Mouse (Mus musculus): ENCODE data around the gene Apba3. TPM values are rescaled to one million over a fixed set of nuclear protein-coding genes. Genes with fewer than 3 reads are reported as not detected.

Apba3 gene
- polyA plus RNA-seq, 1 experiment from 2014 or later, result 31.2 TPM

DNA sequence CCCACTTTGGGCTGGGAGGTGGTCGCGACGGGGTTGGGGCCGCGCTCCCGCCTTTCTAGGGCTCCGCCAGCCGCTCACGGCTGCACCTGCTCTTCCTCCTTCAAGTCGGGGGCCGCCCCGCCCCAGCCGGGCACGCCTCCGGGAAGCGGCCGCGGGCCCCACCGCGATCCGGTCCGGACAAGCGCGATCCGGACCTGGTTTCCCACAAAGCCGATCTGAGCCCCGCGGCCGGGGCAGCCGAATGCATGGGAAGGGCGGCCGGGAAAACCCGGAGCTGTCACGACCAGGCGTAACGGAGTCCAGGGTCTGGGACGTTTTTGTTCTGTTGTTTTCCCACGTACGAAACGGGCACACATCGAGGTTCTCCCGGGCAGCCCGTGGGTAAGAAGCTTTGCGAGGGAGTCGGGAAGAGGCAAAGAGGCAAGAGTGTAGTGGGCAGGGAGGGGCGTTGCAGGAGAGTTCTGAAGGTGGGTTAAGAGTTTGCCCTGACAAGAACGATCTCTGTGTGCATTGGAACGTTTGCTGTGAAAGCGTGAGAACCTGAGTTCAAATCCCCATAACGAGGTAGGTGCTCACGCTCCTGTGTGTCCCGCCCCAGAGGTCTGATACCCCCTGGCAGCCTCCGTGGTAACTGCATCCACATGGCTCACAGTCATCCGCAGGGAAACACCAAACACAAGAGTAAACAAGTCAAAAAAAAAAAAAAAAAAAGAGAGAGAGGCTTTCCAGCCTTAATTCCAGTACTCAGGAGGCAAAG is 19.1 kb downstream of the Apba3 start:
- Histone ChIP-seq H3K4me3 (ENCODE audit: low read depth, low read length) (peak overlapping the region; percentile 49), H3K9ac (ENCODE audit: low read length) (peak overlapping the region; percentile 68), H3K27ac (ENCODE audit: low read depth, low read length) (no peak overlapping the region), H3K36me3 (ENCODE audit: control insufficient read depth, insufficient read depth, low read length) (no peaks in the 10 kb centered on the region), H3K27me3 (ENCODE audit: control insufficient read depth, insufficient read depth, low read length) (peaks cover 34% of the 10 kb centered on the region), H3K4me1 (ENCODE audit: control insufficient read depth, insufficient read depth, low read length) (peaks cover 5% of the 10 kb centered on the region), H3K4me2 (peak overlapping the region; percentile 69), H3K9me3 (ENCODE audit: control insufficient read depth, low read length) (no peaks in the 10 kb centered on the region)
- DNase-seq (ENCODE audit: low spot score, missing footprints), result peak; percentile 100
- peak; percentile 77 for ATAC-seq (ENCODE audit: low FRiP score)
- 2% methylated on average over 54 of the region's 54 CpGs for WGBS

DNA sequence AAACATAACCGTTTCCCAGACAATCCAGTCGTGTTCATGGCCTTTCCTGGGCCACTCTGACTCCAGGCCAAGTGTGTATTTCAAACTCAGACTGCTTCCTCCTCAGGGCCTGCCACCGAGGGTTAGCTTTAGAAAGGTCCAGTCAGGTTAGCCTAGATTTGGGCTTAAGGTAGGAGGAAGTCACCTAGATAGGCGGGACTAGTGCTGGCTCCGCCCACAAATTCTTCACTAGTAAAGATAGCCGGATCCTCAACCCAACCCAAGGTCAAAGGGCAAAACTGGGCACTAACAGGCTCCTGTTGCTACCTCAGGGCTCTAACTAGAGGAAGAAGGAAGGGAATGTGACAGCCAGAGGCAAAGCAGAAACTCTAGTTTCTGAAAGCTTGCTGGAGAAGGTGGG is 19.8 kb downstream of the Apba3 start:
- H3K4me3 ChIP-seq (ENCODE audit: low read depth, low read length), result no peak overlapping the region
- H3K4me1 ChIP-seq (ENCODE audit: control insufficient read depth, insufficient read depth, low read length), result peaks cover 5% of the 10 kb centered on the region
- H3K36me3 ChIP-seq (ENCODE audit: control insufficient read depth, insufficient read depth, low read length), result no peaks in the 10 kb centered on the region
- H3K4me2 ChIP-seq, result no peak overlapping the region
- H3K9ac ChIP-seq (ENCODE audit: low read length), result no peak overlapping the region
- H3K27ac ChIP-seq (ENCODE audit: low read depth, low read length), result no peak overlapping the region
- no peaks in the 10 kb centered on the region for H3K9me3 ChIP-seq (ENCODE audit: control insufficient read depth, low read length)
- WGBS, result 49% methylated on average over 6 of the region's 6 CpGs
- ATAC-seq (ENCODE audit: low FRiP score) (no peak), DNase-seq (ENCODE audit: low spot score, missing footprints) (no peak)
- H3K27me3 ChIP-seq (ENCODE audit: control insufficient read depth, insufficient read depth, low read length), result peaks cover 41% of the 10 kb centered on the region

DNA sequence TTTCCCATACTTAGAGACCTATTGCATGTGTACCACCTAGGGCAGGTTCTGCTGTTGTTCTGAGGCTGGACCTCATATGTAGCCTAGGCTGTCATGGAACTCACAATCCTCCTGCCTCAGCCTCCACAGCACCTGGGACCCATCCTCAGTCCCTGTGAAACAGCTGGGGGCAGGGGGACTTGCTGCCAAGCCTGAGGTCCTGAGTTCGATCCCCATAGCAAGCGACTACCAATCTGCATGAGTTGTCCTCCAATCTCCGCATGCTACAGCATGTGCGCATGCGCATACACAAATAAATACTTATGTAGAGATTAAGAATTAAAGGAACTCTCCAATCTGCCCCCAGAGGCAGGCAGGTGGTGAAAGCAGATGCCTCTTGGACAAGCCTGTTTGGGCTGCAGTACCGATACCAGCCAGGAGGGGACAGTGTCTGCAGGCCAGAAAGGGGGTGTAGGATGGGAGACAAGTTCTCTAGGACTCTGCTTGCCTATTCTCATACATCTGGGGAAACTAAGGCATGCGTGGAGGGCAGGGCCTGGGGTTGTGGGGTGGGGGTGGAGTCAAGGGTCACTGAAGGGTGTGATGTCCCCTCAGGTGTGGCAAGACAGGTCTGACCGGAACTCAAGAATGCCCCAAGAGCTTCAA is 20.9 kb downstream of the Apba3 start:
- Histone ChIP-seq H3K4me3 (ENCODE audit: low read depth, low read length) (no peak overlapping the region), H3K27me3 (ENCODE audit: control insufficient read depth, insufficient read depth, low read length) (peaks cover 44% of the 10 kb centered on the region), H3K4me1 (ENCODE audit: control insufficient read depth, insufficient read depth, low read length) (peaks cover 5% of the 10 kb centered on the region), H3K9me3 (ENCODE audit: control insufficient read depth, low read length) (no peaks in the 10 kb centered on the region), H3K4me2 (no peak overlapping the region), H3K36me3 (ENCODE audit: control insufficient read depth, insufficient read depth, low read length) (no peaks in the 10 kb centered on the region), H3K27ac (ENCODE audit: low read depth, low read length) (no peak overlapping the region), H3K9ac (ENCODE audit: low read length) (no peak overlapping the region)
- 63% methylated on average over 8 of the region's 8 CpGs for WGBS
- ATAC-seq (ENCODE audit: low FRiP score) (no peak), DNase-seq (ENCODE audit: low spot score, missing footprints) (peak; percentile 94)

- no peak overlapping the region for H3K27ac ChIP-seq (ENCODE audit: low read depth, low read length)
- H3K27me3 ChIP-seq (ENCODE audit: control insufficient read depth, insufficient read depth, low read length), result peaks cover 39% of the 10 kb centered on the region
- no peak overlapping the region for H3K9ac ChIP-seq (ENCODE audit: low read length)
- H3K4me1 ChIP-seq (ENCODE audit: control insufficient read depth, insufficient read depth, low read length), result peaks cover 5% of the 10 kb centered on the region
- WGBS, result 27% methylated on average over 6 of the region's 6 CpGs
- H3K4me2 ChIP-seq, result no peak overlapping the region
- no peak overlapping the region for H3K4me3 ChIP-seq (ENCODE audit: low read depth, low read length)
- ATAC-seq (ENCODE audit: low FRiP score) (no peak), DNase-seq (ENCODE audit: low spot score, missing footprints) (peak; percentile 96)
- H3K36me3 ChIP-seq (ENCODE audit: control insufficient read depth, insufficient read depth, low read length), result no peaks in the 10 kb centered on the region
- H3K9me3 ChIP-seq (ENCODE audit: control insufficient read depth, low read length), result no peaks in the 10 kb centered on the region
Observed at GRCm38 (mm10) chr10:81288601-81289000, 21.8 kb downstream of the Apba3 start.

GRCm38 (mm10) chr10:81289278-81289677 is 22.5 kb downstream of the Apba3 start:
- peak; percentile 94 for DNase-seq (ENCODE audit: low spot score, missing footprints)
- peaks cover 33% of the 10 kb centered on the region for H3K27me3 ChIP-seq (ENCODE audit: control insufficient read depth, insufficient read depth, low read length)
- no peak overlapping the region for H3K4me2 ChIP-seq
- WGBS, result 3% methylated on average over 7 of the region's 7 CpGs
- H3K9ac ChIP-seq (ENCODE audit: low read length), result no peak overlapping the region
- no peak overlapping the region for H3K27ac ChIP-seq (ENCODE audit: low read depth, low read length)
- H3K4me3 ChIP-seq (ENCODE audit: low read depth, low read length), result no peak overlapping the region
- H3K36me3 ChIP-seq (ENCODE audit: control insufficient read depth, insufficient read depth, low read length), result no peaks in the 10 kb centered on the region
- no peaks in the 10 kb centered on the region for H3K9me3 ChIP-seq (ENCODE audit: control insufficient read depth, low read length)
- H3K4me1 ChIP-seq (ENCODE audit: control insufficient read depth, insufficient read depth, low read length), result peaks cover 11% of the 10 kb centered on the region
- ATAC-seq (ENCODE audit: low FRiP score), result no peak

DNA sequence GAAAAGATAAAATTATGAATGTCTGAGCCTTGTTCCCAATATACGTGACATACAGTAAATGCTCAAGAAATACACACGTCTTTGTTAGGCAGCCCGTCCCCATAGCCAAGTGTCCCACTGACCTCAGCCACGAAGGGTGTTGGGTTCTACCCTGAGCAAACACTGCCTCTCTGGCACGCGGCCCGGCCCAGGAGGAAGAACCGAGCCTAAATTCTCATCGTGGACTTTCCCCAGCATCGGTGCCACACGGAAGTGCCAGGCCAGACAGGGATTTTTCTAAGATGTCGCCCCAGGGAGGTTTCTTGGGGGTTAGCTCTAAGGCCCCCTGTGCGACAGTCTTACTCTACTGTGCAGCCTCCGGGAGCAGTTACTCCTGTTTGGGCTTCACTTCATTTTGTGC is 23.1 kb downstream of the Apba3 start:
- ATAC-seq (ENCODE audit: low FRiP score), result no peak
- Histone ChIP-seq H3K36me3 (ENCODE audit: control insufficient read depth, insufficient read depth, low read length) (no peaks in the 10 kb centered on the region), H3K27ac (ENCODE audit: low read depth, low read length) (no peak overlapping the region), H3K4me3 (ENCODE audit: low read depth, low read length) (no peak overlapping the region), H3K9ac (ENCODE audit: low read length) (no peak overlapping the region), H3K27me3 (ENCODE audit: control insufficient read depth, insufficient read depth, low read length) (peaks cover 29% of the 10 kb centered on the region), H3K4me1 (ENCODE audit: control insufficient read depth, insufficient read depth, low read length) (peaks cover 16% of the 10 kb centered on the region), H3K9me3 (ENCODE audit: control insufficient read depth, low read length) (no peaks in the 10 kb centered on the region), H3K4me2 (no peak overlapping the region)
- 61% methylated on average over 14 of the region's 14 CpGs for WGBS
- DNase-seq (ENCODE audit: low spot score, missing footprints), result no peak

GRCm38 (mm10) chr10:81290698-81291460 is 24.1 kb downstream of the Apba3 start:
- no peak overlapping the region for H3K27ac ChIP-seq (ENCODE audit: low read depth, low read length)
- ATAC-seq (ENCODE audit: low FRiP score) (no peak), DNase-seq (ENCODE audit: low spot score, missing footprints) (no peak)
- no peaks in the 10 kb centered on the region for H3K9me3 ChIP-seq (ENCODE audit: control insufficient read depth, low read length)
- 14% methylated on average over 23 of the region's 24 CpGs for WGBS
- no peak overlapping the region for H3K4me3 ChIP-seq (ENCODE audit: low read depth, low read length)
- H3K9ac ChIP-seq (ENCODE audit: low read length), result no peak overlapping the region
- H3K4me1 ChIP-seq (ENCODE audit: control insufficient read depth, insufficient read depth, low read length), result peaks cover 11% of the 10 kb centered on the region
- no peak overlapping the region for H3K4me2 ChIP-seq
- peaks cover 23% of the 10 kb centered on the region for H3K27me3 ChIP-seq (ENCODE audit: control insufficient read depth, insufficient read depth, low read length)
- no peaks in the 10 kb centered on the region for H3K36me3 ChIP-seq (ENCODE audit: control insufficient read depth, insufficient read depth, low read length)

GRCm38 (mm10) chr10:81291511-81292104 is 24.8 kb downstream of the Apba3 start, which contains the start of gene Tjp3:
Gene Tjp3 (minus strand): TSS chr10:81291581.
- no peak within 1 kb of the TSS for H3K27ac ChIP-seq (ENCODE audit: low read depth, low read length)
- H3K27me3 ChIP-seq (ENCODE audit: control insufficient read depth, insufficient read depth, low read length), result peaks cover 23% of the 10 kb centered on the region
- H3K9ac ChIP-seq (ENCODE audit: low read length), result no peak within 1 kb of the TSS

More at GRCm38 (mm10) chr10:81291511-81292104, 24.8 kb downstream of the Apba3 start, which contains the start of gene Tjp3:
- H3K9me3 ChIP-seq (ENCODE audit: control insufficient read depth, low read length), result no peaks in the 10 kb centered on the region
- 79% methylated on average over 9 of the region's 9 CpGs for WGBS
- H3K4me2 ChIP-seq, result no peak within 1 kb of the TSS
- no peak for DNase-seq (ENCODE audit: low spot score, missing footprints)
- no peak within 1 kb of the TSS for H3K4me3 ChIP-seq (ENCODE audit: low read depth, low read length)
- no peaks in the 10 kb centered on the region for H3K36me3 ChIP-seq (ENCODE audit: control insufficient read depth, insufficient read depth, low read length)
- ATAC-seq (ENCODE audit: low FRiP score), result no peak
- H3K4me1 ChIP-seq (ENCODE audit: control insufficient read depth, insufficient read depth, low read length), result peaks cover 11% of the 10 kb centered on the region

Measured in midbrain, embryonic 11.5 days (tissue).